Comparison of ENCODE assay signal across 10 mouse cellular contexts in the genomic region with DNA sequence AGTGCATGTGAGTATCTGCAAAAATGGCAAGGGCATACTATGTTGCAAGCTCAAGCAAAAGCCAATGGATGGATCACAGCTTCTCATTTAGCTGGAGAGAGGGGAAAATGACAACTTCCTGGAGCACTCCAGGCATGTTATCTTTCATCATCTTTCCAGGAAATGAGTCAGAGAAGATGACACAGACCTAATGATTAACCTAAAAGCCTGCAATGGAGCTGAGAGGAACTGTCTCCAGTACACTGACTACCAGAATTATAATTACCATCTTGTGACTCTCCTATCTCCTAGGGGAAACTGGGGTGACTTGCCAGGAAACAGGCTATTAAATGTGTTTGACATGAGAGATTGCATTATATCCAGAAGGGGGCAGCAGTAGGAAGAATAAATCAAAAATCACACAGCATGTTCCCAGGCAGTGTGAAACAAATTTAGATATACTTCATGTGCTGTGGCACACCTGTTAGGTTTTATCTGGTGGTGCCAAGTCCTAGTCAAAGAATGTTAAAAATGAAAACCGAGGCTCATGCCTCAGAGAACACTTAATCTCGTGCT.
A peak's percentile ranks its signal among the peaks of the same experiment; 100 is the strongest.
DNase-seq lines count a peak whose midpoint lies in the region; ATAC-seq and TF ChIP-seq lines count a peak whose summit lies in the region.
"Had no signal": no experiment of that assay in that cellular context is flagged by ENCODE, and none has a peak within 500 bp of the region (broad histone marks: within the 10 kb centered on the region; RNA-seq: fewer than 3 reads in every experiment).

No protein-coding gene starts in this region.

- H3K9ac ChIP-seq in embryonic facial prominence, embryonic 14.5 days (ENCODE audit: low read depth, low read length): no peak overlapping the region
- H3K9ac ChIP-seq: embryonic facial prominence, embryonic 13.5 days; heart, embryonic 15.5 days had no signal

- no peaks in the 10 kb centered on the region for H3K79me2 ChIP-seq in macrophage (ENCODE audit: inconsistent target)

- no peak overlapping the region for H3K27ac ChIP-seq in embryonic facial prominence, embryonic 14.5 days (replicated peaks; ENCODE audit: low read depth, low read length)
- no peak overlapping the region for H3K27ac ChIP-seq in embryonic facial prominence, embryonic 10.5 days (replicated peaks)
- peak overlapping the region; percentile 10; the same call in 1 of the 2 replicates for H3K27ac ChIP-seq in macrophage
- H3K27ac ChIP-seq in thymus, adult 2 months (ENCODE audit: control insufficient read depth, insufficient read depth, low read length): no peak overlapping the region
- H3K27ac ChIP-seq: embryonic facial prominence, embryonic 13.5 days; heart, embryonic 15.5 days had no signal

- peak; percentile 52 for DNase-seq in embryonic facial prominence, embryonic 14.5 days (ENCODE audit: low spot score)
- DNase-seq in embryonic facial prominence, embryonic 10.5 days (ENCODE audit: low spot score): no peak
- peak; percentile 18 for DNase-seq in layer of hippocampus, adult 9-10 months (ENCODE audit: low spot score)
- DNase-seq in layer of hippocampus, adult 8-10 months (ENCODE audit: low spot score in 2 of 2): no peak
- DNase-seq in NIH3T3 (ENCODE audit: low read depth): peak; percentile 7
- no peak for DNase-seq in thymus, adult 2 months
- no peak for DNase-seq in adrenal gland, adult 8-10 months

- 54% methylated on average over 2 of the region's 2 CpGs for WGBS in embryonic facial prominence, embryonic 14.5 days
- WGBS in embryonic facial prominence, embryonic 10.5 days: 61% methylated on average over 2 of the region's 2 CpGs
- WGBS in macrophage (ENCODE audit: missing documents): 83% methylated on average over 2 of the region's 2 CpGs
- 64% methylated on average over 2 of the region's 2 CpGs for WGBS in thymus, adult 2 months

- no peaks in the 10 kb centered on the region for H3K4me1 ChIP-seq in embryonic facial prominence, embryonic 14.5 days (ENCODE audit: control insufficient read depth, insufficient read depth, low read length)
- no peaks in the 10 kb centered on the region for H3K4me1 ChIP-seq in embryonic facial prominence, embryonic 10.5 days
- no peaks in the 10 kb centered on the region for H3K4me1 ChIP-seq in thymus, adult 2 months (replicated peaks; ENCODE audit: control insufficient read depth, insufficient read depth, low read length)
- H3K4me1 ChIP-seq: heart, embryonic 15.5 days had no signal

- no peak for ATAC-seq in embryonic facial prominence, embryonic 14.5 days (ENCODE audit: low read depth)

- H3K4me3 ChIP-seq in embryonic facial prominence, embryonic 14.5 days (ENCODE audit: low read depth, low read length): no peak overlapping the region
- H3K4me3 ChIP-seq in embryonic facial prominence, embryonic 10.5 days: no peak overlapping the region
- H3K4me3 ChIP-seq in macrophage (ENCODE audit: inconsistent target): no peak overlapping the region
- H3K4me3 ChIP-seq in thymus, adult 2 months (ENCODE audit: control insufficient read depth, insufficient read depth, low read length): no peak overlapping the region
- H3K4me3 ChIP-seq: embryonic facial prominence, embryonic 13.5 days; heart, embryonic 15.5 days had no signal

- no peak for TF ChIP-seq POLR2A in thymus, adult 2 months (IDR thresholded peaks at IDR 0.05; ENCODE audit: control insufficient read depth, extremely low read depth, insufficient read depth, low read length, poor library complexity)

- H3K36me3 ChIP-seq in embryonic facial prominence, embryonic 14.5 days (ENCODE audit: control insufficient read depth, insufficient read depth, low read length): no peaks in the 10 kb centered on the region
- no peaks in the 10 kb centered on the region for H3K36me3 ChIP-seq in embryonic facial prominence, embryonic 10.5 days (replicated peaks)
- no peaks in the 10 kb centered on the region for H3K36me3 ChIP-seq in macrophage (ENCODE audit: inconsistent target)
- H3K36me3 ChIP-seq in thymus, adult 2 months (ENCODE audit: control insufficient read depth, insufficient read depth, low read length): no peaks in the 10 kb centered on the region
- H3K36me3 ChIP-seq: embryonic facial prominence, embryonic 13.5 days; heart, embryonic 15.5 days had no signal

- no peaks in the 10 kb centered on the region for H3K9me3 ChIP-seq in embryonic facial prominence, embryonic 14.5 days (ENCODE audit: control insufficient read depth, low read length)
- H3K9me3 ChIP-seq in embryonic facial prominence, embryonic 10.5 days: no peaks in the 10 kb centered on the region
- H3K9me3 ChIP-seq: embryonic facial prominence, embryonic 13.5 days; heart, embryonic 15.5 days had no signal

- TF ChIP-seq CTCF in thymus, adult 2 months (IDR thresholded peaks at IDR 0.05; ENCODE audit: borderline replicate concordance, control insufficient read depth, extremely low read depth, insufficient read depth, low read length, poor library complexity): no peak

- no peak overlapping the region for H3K4me2 ChIP-seq in embryonic facial prominence, embryonic 14.5 days (ENCODE audit: low read depth, low read length)
- H3K4me2 ChIP-seq: embryonic facial prominence, embryonic 13.5 days; heart, embryonic 15.5 days had no signal

- peaks cover 15% of the 10 kb centered on the region for H3K27me3 ChIP-seq in embryonic facial prominence, embryonic 14.5 days (replicated peaks; ENCODE audit: control insufficient read depth, insufficient read depth, low read length)
- H3K27me3 ChIP-seq in embryonic facial prominence, embryonic 10.5 days (replicated peaks; ENCODE audit: low read depth, poor library complexity, severe bottlenecking): peaks cover 84% of the 10 kb centered on the region
- no peaks in the 10 kb centered on the region for H3K27me3 ChIP-seq in thymus, adult 2 months (ENCODE audit: control insufficient read depth, insufficient read depth, low read length)

Comparison
In these comparisons a context has a peak if more than half of its experiments do, and no peak if none do; other contexts are left out.
1. DNase-seq: peak in embryonic facial prominence, embryonic 14.5 days (single experiment), layer of hippocampus, adult 9-10 months (single experiment) and NIH3T3 (single experiment); none in embryonic facial prominence, embryonic 10.5 days (single experiment), layer of hippocampus, adult 8-10 months (0 of 2), thymus, adult 2 months (single experiment) and adrenal gland, adult 8-10 months (single experiment).